Mouse (Mus musculus): ENCODE data around the gene Olfr1022.

Gene Olfr1022

GRCm38 (mm10) chr2:85868294-85868693 lies at the start of gene Olfr1022:
TSS of gene Olfr1022 (plus strand) at chr2:85868594.
- no peak for DNase-seq (ENCODE audit: low read depth, low spot score)

DNA sequence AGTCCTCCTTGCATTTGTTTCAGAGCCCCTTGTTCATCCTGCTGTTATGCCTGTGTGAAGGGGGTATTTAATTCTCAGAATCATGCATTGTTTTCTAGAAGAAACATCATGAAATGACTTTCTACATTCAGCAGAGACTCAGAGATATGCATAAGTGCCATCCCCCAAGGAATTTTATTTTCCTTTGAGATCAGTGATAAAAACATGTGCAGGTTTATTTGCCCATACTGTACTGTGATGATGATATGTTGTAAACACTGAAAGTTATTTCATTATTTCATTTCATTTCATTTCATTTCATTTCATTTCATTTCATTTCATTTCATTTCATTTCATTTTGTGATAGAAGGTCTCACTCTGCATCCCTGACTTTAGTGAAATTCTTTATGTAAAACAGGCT lies 23.0 kb upstream of the Olfr1022 start, which contains the start of gene Olfr1019:
Gene Olfr1019, minus strand, starts transcription at position 101 of the 400 bp plus-strand sequence.
- no peak for DNase-seq (ENCODE audit: low read depth, low spot score)

- no peak for DNase-seq (ENCODE audit: low read depth, low spot score)
These were observed 21.7 kb upstream of the Olfr1022 start, which contains the start of gene Olfr1020 for GRCm38 (mm10) chr2:85846730-85847129. TSS of gene Olfr1020 (plus strand) at chr2:85847030.

GRCm38 (mm10) chr2:85885340-85885739 lies 16.9 kb downstream of the Olfr1022 start, which contains the start of gene Olfr1023:
TSS of gene Olfr1023 (plus strand) at chr2:85885640.
- DNase-seq (ENCODE audit: low read depth, low spot score): no peak

GRCm38 (mm10) chr2:85904952-85905351 lies 36.6 kb downstream of the Olfr1022 start, which contains the start of gene Olfr1024:
TSS of gene Olfr1024 (minus strand) at chr2:85905052.
- no peak for DNase-seq (ENCODE audit: low read depth, low spot score)

GRCm38 (mm10) chr2:85913197-85913596 lies 44.8 kb downstream of the Olfr1022 start:
- DNase-seq (ENCODE audit: low read depth, low spot score): no peak

DNA sequence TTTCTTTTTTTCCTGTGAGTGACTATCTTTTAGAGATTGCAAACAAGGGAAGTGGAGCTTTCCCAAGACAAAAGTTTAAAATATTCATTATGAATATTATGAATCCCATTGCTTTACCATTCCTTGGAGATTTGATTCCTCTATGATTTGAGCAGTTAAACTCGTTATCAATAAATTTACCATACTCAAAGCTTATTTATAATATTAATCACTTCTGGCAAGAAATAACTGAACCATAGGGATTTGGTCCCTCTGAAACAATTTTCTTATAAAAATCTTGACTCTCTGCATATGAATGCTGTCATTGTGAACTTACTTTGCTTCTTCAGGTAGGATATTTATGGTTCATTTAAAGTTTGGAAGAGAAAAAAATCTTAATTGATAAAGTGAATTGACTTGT lies 46.5 kb downstream of the Olfr1022 start, which contains the start of gene Olfr1025-ps1:
Gene Olfr1025-ps1, plus strand, starts transcription at position 301 of the 400 bp plus-strand sequence.
- no peak for DNase-seq (ENCODE audit: low read depth, low spot score)

All from forelimb bud, embryonic 11.5 days (tissue).